Mouse (Mus musculus): ENCODE data around the gene Tecr.

DNA sequence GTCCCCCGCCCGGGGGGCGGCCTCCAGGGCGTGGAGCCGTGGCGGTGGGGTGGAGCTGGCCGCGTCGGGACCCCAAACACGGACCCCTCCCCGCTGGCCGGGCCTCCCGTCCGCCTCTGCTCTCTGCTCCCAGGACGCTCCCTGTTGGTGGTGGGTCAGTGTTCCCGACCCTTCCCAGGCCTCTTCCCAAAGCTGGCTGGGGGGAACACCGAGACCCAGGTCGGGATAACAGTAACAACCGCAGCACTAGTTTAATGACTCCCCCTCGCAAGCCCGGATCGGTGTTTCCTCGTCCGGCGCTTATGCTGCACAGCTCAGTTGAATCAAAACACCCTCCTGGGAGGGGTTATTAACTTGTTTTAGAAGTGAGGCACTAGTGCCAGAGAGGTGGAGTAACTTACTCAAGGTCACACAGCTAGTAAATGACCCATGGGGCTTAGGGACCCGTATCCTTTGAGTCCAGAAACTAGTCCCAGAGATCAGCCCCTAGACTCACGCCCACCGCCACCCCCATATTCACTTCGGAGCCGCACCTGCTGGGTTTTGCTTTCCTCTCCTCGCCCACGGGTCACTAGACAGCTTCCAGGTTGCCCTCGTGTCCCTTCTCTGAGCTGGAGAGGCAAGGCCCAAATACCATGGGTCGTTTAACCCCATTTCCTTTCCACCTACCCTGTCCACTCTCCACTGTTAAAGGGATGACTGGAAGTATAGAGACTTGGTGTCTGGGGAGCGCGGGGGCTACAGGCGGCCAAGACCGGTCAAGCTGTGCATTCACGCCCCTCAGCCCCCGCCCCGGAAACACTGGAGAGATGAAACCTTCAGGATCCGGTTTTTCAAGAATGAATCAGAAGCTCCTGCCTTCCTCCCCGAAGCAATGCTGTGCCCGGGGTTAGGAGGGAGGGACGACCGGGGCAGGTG lies 45.2 kb upstream of the Tecr start:
- TF ChIP-seq CTCF (conservative IDR thresholded peaks at IDR 0.05 in 1 of 2, IDR thresholded peaks at IDR 0.05 in 1 of 2; ENCODE audit: low read depth in 2 of 2, low read length in 2 of 2) (no peak), JUND (conservative IDR thresholded peaks at IDR 0.05; ENCODE audit: low read depth, low read length) (no peak), POLR2A (IDR thresholded peaks at IDR 0.05; ENCODE audit: low read depth, low read length) (no peak), EP300 (IDR thresholded peaks at IDR 0.05; ENCODE audit: low read length) (no peak), RAD21 (IDR thresholded peaks at IDR 0.05; ENCODE audit: low read depth, low read length) (no peak), MAZ (IDR thresholded peaks at IDR 0.05; ENCODE audit: low read depth, low read length) (no peak), PAX5 (IDR thresholded peaks at IDR 0.05; ENCODE audit: low read length) (no peak), GABPA (IDR thresholded peaks at IDR 0.05; ENCODE audit: insufficient replicate concordance, low read depth, low read length) (no peak), POLR2AphosphoS2 (IDR thresholded peaks at IDR 0.05; ENCODE audit: low read depth, low read length) (no peak), ETS1 (conservative IDR thresholded peaks at IDR 0.05; ENCODE audit: low read depth, low read length) (no peak), JUN (IDR thresholded peaks at IDR 0.05; ENCODE audit: insufficient read depth, low read depth, low read length) (no peak), USF1 (IDR thresholded peaks at IDR 0.05; ENCODE audit: low read depth, low read length) (no peak), SMC3 (IDR thresholded peaks at IDR 0.05; ENCODE audit: low read depth, low read length) (no peak)

Data from CH12.LX (cell line).